Mouse (Mus musculus): ENCODE measurements around the gene Wfdc21.

Gene Wfdc21

GRCm38 (mm10) chr11:83746681-83747080 lies at the start of gene Wfdc21:
Gene Wfdc21, plus strand, starts transcription at chr11:83746940.
- no peak for DNase-seq

- no peak for DNase-seq
Measured at GRCm38 (mm10) chr11:83703705-83704104, 43.0 kb upstream of the Wfdc21 start, which contains the start of gene Wfdc17. Gene Wfdc17, plus strand, starts transcription at chr11:83703991.

- DNase-seq, result no peak
Measured at GRCm38 (mm10) chr11:83708715-83709114, 38.0 kb upstream of the Wfdc21 start, which contains the start of gene Wfdc18. Gene Wfdc18, plus strand, starts transcription at chr11:83709015.

- DNase-seq, result no peak
Measured at GRCm38 (mm10) chr11:83709683-83710082, 37.1 kb upstream of the Wfdc21 start.

GRCm38 (mm10) chr11:83712671-83713070 lies 34.1 kb upstream of the Wfdc21 start:
- no peak for DNase-seq

- no peak for DNase-seq
Measured at GRCm38 (mm10) chr11:83713925-83714324, 32.8 kb upstream of the Wfdc21 start.

GRCm38 (mm10) chr11:83717042-83717665 lies 29.6 kb upstream of the Wfdc21 start:
- DNase-seq, result peak; percentile 2

GRCm38 (mm10) chr11:83720766-83721165 lies 26.0 kb upstream of the Wfdc21 start:
- no peak for DNase-seq

- DNase-seq, result no peak
Measured at GRCm38 (mm10) chr11:83728757-83729432, 17.8 kb upstream of the Wfdc21 start.

- no peak for DNase-seq
Measured at GRCm38 (mm10) chr11:83731116-83731515, 15.6 kb upstream of the Wfdc21 start.

- no peak for DNase-seq
Measured at GRCm38 (mm10) chr11:83733071-83733640, 13.6 kb upstream of the Wfdc21 start.

GRCm38 (mm10) chr11:83734215-83734614 lies 12.5 kb upstream of the Wfdc21 start:
- no peak for DNase-seq

- DNase-seq, result no peak
Measured at GRCm38 (mm10) chr11:83735881-83736280, 10.9 kb upstream of the Wfdc21 start.

- DNase-seq, result no peak
Measured at GRCm38 (mm10) chr11:83737109-83737558, 9.6 kb upstream of the Wfdc21 start.

GRCm38 (mm10) chr11:83739241-83739640 lies 7.5 kb upstream of the Wfdc21 start:
- DNase-seq, result peak; percentile 82

GRCm38 (mm10) chr11:83740443-83740991 lies 6.2 kb upstream of the Wfdc21 start:
- DNase-seq, result no peak

GRCm38 (mm10) chr11:83741841-83742240 lies 4.9 kb upstream of the Wfdc21 start:
- no peak for DNase-seq

- DNase-seq, result no peak
Measured at GRCm38 (mm10) chr11:83742731-83743355, 3.9 kb upstream of the Wfdc21 start.

- no peak for DNase-seq
Measured at GRCm38 (mm10) chr11:83743525-83743924, 3.2 kb upstream of the Wfdc21 start.

- no peak for DNase-seq
Measured at GRCm38 (mm10) chr11:83746152-83746551, 588 bp upstream of the Wfdc21 start.

GRCm38 (mm10) chr11:83747376-83748265 lies 881 bp downstream of the Wfdc21 start:
- no peak for DNase-seq

- peak; percentile 95 for DNase-seq
Measured at GRCm38 (mm10) chr11:83753581-83754181, 6.9 kb downstream of the Wfdc21 start, which contains the start of gene Heatr6. Gene Heatr6, plus strand, starts transcription at chr11:83753696.

Measured in lung, postnatal 10 days (tissue).